Mouse (Mus musculus) intestine, embryonic 15.5 days (tissue): ENCODE data around the gene Btk. TPM values are rescaled to one million over a fixed set of nuclear protein-coding genes. Genes with fewer than 3 reads are reported as not detected.
A peak's percentile ranks its signal among the peaks of the same experiment; 100 is the strongest.

ENCODE experiments used
- ATAC-seq: fragments of 200-750 bp; cut with Nextera tagmentation; 2 replicates; pipeline ENCODE4 v1.8.0; 2017; ENCODE audit warnings: moderate TSS enrichment, moderate library complexity
- H3K27ac ChIP-seq: fragments of 300-500 bp; sonication (generic); 2 replicates; pipeline ENCODE4 v1.5.1; 2015; ENCODE audit warnings: mild to moderate bottlenecking, inconsistent platforms
- H3K27me3 ChIP-seq: fragments of 300-500 bp; sonication (generic); replicated peaks from 2 replicates; pipeline ENCODE4 v1.6.1; 2015; ENCODE audit warnings: inconsistent platforms
- H3K36me3 ChIP-seq: fragments of 300-500 bp; sonication (generic); 2 replicates; pipeline ENCODE4 v1.6.1; 2015; ENCODE audit warnings: inconsistent platforms
- H3K4me1 ChIP-seq: fragments of 300-500 bp; sonication (generic); replicated peaks from 2 replicates; pipeline ENCODE4 v1.6.1; 2015; ENCODE audit warnings: inconsistent platforms
- H3K4me2 ChIP-seq: fragments of 300-500 bp; sonication (generic); replicated peaks from 2 replicates; pipeline ENCODE4 v1.6.1; 2015; ENCODE audit warnings: mild to moderate bottlenecking, inconsistent platforms
- H3K4me3 ChIP-seq: fragments of 300-500 bp; sonication (generic); replicated peaks from 2 replicates; pipeline ENCODE4 v1.5.1; 2015; ENCODE audit warnings: inconsistent platforms
- H3K9ac ChIP-seq: fragments of 300-500 bp; sonication (generic); 2 replicates; pipeline ENCODE4 v1.6.1; 2015; ENCODE audit warnings: inconsistent platforms
- H3K9me3 ChIP-seq: fragments of 300-500 bp; sonication (generic); 2 replicates; pipeline ENCODE4 v1.6.1; 2016; ENCODE audit warnings: inconsistent platforms
- WGBS: fragments of 180-500 bp; shearing (Covaris S2); methylation state at CpG from one replicate; pipeline ENCODE4 v1.1.7; 2015; 5-methylcytosine and 5-hydroxymethylcytosine counted together
- polyA plus RNA-seq: library from polyadenylated mRNA; unstranded; fragments of >200 nt; fragmentation: Nextera tagmentation; extraction: Ambion mirVana; gene quantifications from 2 replicates; pipeline ENCODE4 v1.2.1, GENCODE M21; 2015

The Btk gene
- polyA plus RNA-seq: 1.5 and 1.6 TPM in 2 replicates

DNA sequence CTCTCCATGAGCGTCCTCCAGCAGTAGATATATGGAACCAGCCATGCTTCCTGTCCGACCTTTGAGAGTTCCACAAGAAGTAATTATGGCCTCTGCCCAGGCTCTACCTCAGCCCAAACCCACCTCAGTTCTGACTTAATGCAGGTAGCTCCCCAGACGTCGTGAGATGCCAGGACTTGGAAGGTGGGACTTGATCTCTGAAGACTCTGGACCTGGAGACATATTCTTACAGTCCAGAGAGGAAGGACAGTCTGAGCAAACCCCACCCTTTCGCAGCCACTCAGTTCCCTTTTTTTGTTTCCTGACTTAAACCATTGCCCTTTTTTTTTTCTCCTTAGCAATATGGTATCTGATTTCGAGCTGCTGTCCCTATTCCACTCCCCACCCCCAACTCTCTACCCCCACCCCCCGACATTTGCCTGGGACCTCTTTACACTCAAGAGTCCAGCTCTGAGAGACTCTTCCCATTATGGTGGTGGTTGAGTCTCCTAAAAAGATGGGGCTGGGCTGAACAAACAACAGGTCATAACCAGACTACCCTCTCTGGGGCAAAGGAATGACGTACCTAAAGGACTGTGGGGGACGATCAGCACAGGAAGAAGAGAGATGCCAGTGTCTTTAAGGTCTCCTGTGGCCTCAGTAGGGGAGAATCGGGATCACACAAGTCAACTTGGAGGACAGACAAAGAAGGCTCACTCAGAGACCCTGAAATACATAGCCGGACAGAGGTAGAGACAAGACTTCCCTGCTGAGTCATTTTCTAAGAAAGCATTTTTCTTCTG, at the start of gene Btk:
TSS of gene Btk (minus strand) at position 683 of the 782 bp plus-strand sequence.
- WGBS: 79% methylated on average over 11 of the region's 11 CpGs
- Histone ChIP-seq H3K27ac (no peak within 1 kb of the TSS), H3K4me2 (no peak within 1 kb of the TSS), H3K4me3 (no peak within 1 kb of the TSS), H3K36me3 (no peaks in the 10 kb centered on the region), H3K27me3 (no peaks in the 10 kb centered on the region), H3K9ac (no peak within 1 kb of the TSS), H3K9me3 (no peaks in the 10 kb centered on the region), H3K4me1 (no peaks in the 10 kb centered on the region)
- ATAC-seq: no peak

DNA sequence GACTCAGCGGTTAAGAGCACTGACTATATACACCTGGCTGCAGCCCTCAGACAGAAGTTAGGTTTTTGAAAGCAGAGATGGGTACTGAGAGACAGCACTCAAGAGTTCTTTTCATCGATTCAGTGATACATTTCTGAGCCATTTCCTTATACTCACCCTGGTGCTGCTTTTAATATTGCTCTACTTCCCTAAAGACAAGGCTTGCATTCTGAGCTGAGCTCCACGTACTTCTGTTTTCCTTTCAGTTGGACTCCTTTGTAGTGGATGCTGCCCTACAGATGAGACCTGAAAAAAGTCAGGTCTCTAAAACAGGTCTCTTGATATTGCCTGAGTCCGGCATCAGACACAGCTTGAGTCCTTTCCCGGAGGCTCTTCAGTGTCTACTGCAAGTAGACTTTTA, 49.3 kb upstream of the Btk start:
- H3K4me1 ChIP-seq: no peaks in the 10 kb centered on the region
- H3K9ac ChIP-seq: no peak overlapping the region
- no peaks in the 10 kb centered on the region for H3K36me3 ChIP-seq
- no peak overlapping the region for H3K4me2 ChIP-seq
- H3K9me3 ChIP-seq: no peaks in the 10 kb centered on the region
- H3K4me3 ChIP-seq: no peak overlapping the region
- 92% methylated on average over 5 of the region's 5 CpGs for WGBS
- no peaks in the 10 kb centered on the region for H3K27me3 ChIP-seq
- ATAC-seq: no peak
- no peak overlapping the region for H3K27ac ChIP-seq

DNA sequence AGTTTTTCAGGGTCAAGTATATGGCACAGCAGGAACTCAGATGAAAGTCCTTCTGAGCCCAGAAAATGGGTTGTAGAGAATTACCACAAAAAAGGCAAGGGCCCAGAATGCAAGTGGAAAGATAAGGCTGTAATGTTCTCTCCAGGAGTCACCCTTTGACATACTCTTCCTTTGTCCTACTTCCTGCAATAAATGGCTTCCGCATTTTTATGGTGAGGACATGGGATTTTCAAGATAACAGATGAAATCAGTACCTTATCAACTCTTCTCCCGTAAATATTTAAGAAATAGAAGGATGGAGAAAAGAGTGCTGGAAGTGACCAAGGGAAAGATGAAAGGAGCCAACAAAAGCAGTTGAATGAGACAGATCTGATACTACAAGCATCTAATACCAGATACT, 44.8 kb upstream of the Btk start:
- no peak overlapping the region for H3K9ac ChIP-seq
- H3K9me3 ChIP-seq: no peaks in the 10 kb centered on the region
- 72% methylated on average over 2 of the region's 2 CpGs for WGBS
- no peak overlapping the region for H3K4me2 ChIP-seq
- H3K27me3 ChIP-seq: no peaks in the 10 kb centered on the region
- H3K27ac ChIP-seq: no peak overlapping the region
- H3K4me1 ChIP-seq: no peaks in the 10 kb centered on the region
- H3K4me3 ChIP-seq: no peak overlapping the region
- H3K36me3 ChIP-seq: no peaks in the 10 kb centered on the region
- no peak for ATAC-seq

DNA sequence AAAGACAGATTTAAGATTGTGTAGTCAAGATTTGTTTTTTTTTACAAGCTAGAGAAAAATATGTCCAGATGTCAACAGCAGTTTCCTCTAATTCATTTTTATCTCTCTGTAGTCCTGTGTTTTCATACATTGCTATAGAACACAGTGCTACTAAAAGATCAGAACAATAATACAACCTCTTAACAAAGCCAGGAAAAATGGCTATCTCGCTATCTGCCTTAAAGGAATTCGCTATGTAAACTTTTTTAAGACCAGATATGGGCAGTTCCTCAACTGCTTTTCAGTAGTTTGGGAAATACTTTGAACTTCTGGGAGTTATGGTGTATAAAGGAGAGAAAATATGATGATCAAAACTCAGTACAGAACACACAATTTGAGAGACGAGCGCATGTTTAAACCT, 40.0 kb upstream of the Btk start:
- no peak for ATAC-seq
- Histone ChIP-seq H3K27ac (no peak overlapping the region), H3K36me3 (no peaks in the 10 kb centered on the region), H3K27me3 (no peaks in the 10 kb centered on the region), H3K9me3 (no peaks in the 10 kb centered on the region), H3K4me1 (no peaks in the 10 kb centered on the region), H3K4me2 (no peak overlapping the region), H3K9ac (no peak overlapping the region), H3K4me3 (no peak overlapping the region)
- WGBS: 67% methylated on average over 4 of the region's 4 CpGs

DNA sequence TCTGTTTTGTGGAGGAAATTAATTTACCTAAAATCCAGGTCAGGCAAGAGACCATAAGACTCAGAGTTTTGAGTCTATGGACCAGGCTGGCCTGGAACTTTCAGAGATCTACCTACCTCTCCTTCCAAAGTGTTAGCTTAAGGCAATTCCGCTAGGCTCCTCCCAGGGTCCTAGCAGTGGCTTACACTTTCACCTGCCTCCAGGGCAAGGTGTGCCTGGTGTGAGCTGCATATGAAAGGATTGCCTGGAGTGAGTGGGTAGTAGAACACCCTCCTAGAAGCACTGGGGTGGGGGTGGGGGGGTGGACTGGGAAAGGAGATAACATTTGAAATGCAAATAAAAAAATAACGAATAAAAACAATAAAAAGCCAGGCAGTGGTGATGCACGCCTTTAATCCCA, 38.3 kb upstream of the Btk start:
- no peak overlapping the region for H3K4me2 ChIP-seq
- H3K4me1 ChIP-seq: no peaks in the 10 kb centered on the region

DNA sequence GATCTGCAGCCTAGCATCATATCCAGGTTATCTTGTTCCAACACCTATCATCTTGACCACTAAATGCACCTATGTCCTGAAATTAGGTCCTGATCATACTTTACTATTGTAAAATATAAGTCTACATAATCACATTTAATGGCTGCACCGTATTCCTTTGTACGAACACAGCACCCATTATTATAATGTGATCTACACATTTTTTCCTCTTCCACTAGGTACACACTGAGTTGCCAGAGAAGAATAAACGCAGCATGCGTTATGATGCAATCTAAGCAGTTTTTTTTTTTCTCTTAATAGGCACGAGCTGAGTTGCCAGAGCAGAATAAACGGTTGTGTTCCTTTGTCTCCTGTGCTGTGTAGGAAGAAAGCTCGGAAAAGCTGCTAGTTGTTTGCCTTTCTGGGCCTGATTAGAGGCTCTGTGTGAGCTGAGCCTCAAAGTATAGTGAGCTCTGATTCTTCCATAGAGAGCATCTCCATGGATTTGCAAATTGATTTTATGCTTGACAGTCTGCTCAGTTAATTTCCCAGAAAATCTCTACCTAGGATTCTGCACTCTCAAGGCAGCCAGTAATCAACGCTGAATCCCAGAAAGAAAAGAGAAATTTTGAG, 37.0 kb upstream of the Btk start:
- Histone ChIP-seq H3K27ac (no peak overlapping the region), H3K4me2 (no peak overlapping the region), H3K9me3 (no peaks in the 10 kb centered on the region), H3K27me3 (0 out of 2 replicates have a peak, but pooled peaks cover 3% of the 10 kb centered on the region), H3K36me3 (no peaks in the 10 kb centered on the region), H3K9ac (no peak overlapping the region), H3K4me1 (no peaks in the 10 kb centered on the region), H3K4me3 (no peak overlapping the region)
- no peak for ATAC-seq
- 57% methylated on average over 8 of the region's 8 CpGs for WGBS

More for the DNA sequence above, 38.3 kb upstream of the Btk start:
- 86% methylated on average over 3 of the region's 3 CpGs for WGBS
- Histone ChIP-seq H3K36me3 (no peaks in the 10 kb centered on the region), H3K4me3 (no peak overlapping the region), H3K27ac (no peak overlapping the region), H3K9me3 (no peaks in the 10 kb centered on the region), H3K27me3 (0 out of 2 replicates have a peak, but pooled peaks cover 3% of the 10 kb centered on the region), H3K9ac (no peak overlapping the region)
- ATAC-seq: no peak

DNA sequence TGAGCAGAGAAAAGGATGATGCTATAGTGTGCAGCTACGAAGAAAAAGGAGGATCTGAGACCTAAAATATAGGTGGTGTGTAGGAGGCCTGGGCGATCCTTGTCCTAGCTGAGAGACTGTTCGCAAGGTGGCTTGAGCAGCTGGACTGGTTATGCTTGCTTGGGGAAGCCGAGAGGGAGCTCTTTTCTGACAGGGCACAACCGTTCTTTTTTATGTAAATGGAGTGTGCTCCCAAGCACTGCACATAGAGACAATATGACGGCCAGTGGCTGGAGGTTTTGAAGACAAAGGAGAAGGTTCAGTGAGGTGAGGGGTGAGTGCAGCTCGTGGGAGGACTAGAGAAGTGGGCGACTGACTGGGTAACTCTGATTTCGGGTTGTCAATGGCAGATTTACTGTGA, 36.3 kb upstream of the Btk start:
- ATAC-seq: no peak
- H3K9ac ChIP-seq: no peak overlapping the region
- no peaks in the 10 kb centered on the region for H3K36me3 ChIP-seq
- no peak overlapping the region for H3K4me3 ChIP-seq
- H3K9me3 ChIP-seq: no peaks in the 10 kb centered on the region
- no peaks in the 10 kb centered on the region for H3K4me1 ChIP-seq
- no peak overlapping the region for H3K27ac ChIP-seq
- 0 out of 2 replicates have a peak, but pooled peaks cover 3% of the 10 kb centered on the region for H3K27me3 ChIP-seq
- H3K4me2 ChIP-seq: no peak overlapping the region
- 61% methylated on average over 9 of the region's 9 CpGs for WGBS

DNA sequence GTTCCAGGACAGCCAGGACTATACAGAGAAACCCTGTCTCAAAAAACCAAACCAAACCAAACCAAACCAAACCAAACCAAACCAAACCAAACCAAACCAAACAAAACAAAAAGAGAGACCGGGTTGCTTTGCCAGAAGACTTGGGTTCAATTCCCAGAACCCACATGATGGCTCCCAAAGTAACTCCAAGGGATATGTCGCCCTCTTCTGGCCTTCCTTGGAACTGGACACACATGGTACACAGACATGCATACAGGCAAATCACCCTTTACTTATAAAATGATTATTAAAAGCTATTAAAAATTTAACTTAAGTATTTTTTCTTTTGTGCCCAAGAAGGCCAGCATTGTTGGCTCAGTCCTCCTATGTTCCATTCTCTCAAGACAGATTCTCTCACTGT, 30.9 kb upstream of the Btk start:
- Histone ChIP-seq H3K27ac (no peak overlapping the region), H3K4me1 (no peaks in the 10 kb centered on the region), H3K36me3 (no peaks in the 10 kb centered on the region), H3K9me3 (no peaks in the 10 kb centered on the region), H3K4me2 (no peak overlapping the region), H3K27me3 (0 out of 2 replicates have a peak, but pooled peaks cover 3% of the 10 kb centered on the region), H3K9ac (no peak overlapping the region), H3K4me3 (no peak overlapping the region)
- ATAC-seq: no peak
- 61% methylated on average over 2 of the region's 2 CpGs for WGBS

DNA sequence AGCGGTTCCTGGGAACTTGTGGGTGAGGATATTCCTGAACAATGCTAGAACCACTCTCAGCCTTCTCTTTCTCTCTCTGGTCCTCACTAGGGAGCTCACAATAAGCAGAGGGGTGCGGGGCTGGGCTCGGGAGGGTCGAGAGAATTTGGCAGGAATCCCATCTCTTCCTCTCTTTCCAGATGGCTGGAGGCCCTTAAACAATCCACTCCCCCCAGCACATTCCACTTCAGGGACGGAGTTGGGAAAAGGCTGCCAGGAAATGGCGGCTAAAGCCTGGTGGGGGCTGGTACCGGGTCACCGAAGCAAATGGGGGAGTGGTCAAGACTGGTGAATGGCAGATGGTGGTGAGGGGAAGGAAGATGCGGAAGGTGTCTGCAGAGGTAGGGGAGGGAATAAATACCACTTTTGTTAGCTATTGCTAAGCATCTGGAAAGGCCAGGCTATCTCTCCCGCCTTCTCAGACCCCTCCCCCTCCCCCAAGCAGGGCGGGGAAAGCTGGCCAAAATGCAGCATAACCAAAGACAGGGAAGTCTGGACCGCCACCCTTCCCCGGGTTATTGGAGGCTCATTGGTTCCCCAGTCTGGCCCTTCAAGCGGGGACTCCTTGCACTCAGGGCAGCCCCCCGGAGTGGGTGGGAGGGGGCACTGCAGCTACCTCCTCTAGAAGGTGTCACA, 29.1 kb upstream of the Btk start:
- no peaks in the 10 kb centered on the region for H3K36me3 ChIP-seq
- peak overlapping the region; percentile 54 for H3K4me2 ChIP-seq
- H3K27ac ChIP-seq: peak overlapping the region; percentile 77
- H3K4me1 ChIP-seq: no peaks in the 10 kb centered on the region
- WGBS: 21% methylated on average over 15 of the region's 15 CpGs
- H3K9ac ChIP-seq: no peak overlapping the region
- no peaks in the 10 kb centered on the region for H3K9me3 ChIP-seq
- H3K4me3 ChIP-seq: peak overlapping the region; percentile 25
- H3K27me3 ChIP-seq: no peaks in the 10 kb centered on the region
- peak; percentile 91 for ATAC-seq

DNA sequence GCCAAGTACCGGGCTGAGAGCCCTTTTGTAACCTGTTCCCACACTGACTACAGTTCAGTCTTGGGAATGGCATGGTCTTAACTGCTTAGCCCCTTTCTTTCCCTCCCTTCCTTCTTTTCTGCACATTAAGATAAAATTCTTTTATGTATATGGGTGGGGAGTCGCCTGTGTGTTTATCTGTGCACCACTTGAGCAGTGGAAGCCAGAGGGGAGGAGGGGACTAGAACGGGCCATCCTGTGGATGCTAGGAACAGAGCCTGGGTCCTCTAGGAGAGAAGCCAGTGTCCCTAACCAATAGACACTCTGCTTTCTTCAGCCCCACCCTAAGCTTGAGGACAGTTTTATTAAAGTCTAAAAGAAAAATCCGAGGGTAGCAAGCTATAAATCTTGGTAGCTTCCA, 27.6 kb upstream of the Btk start:
- Histone ChIP-seq H3K4me3 (no peak overlapping the region), H3K27ac (no peak overlapping the region), H3K4me2 (no peak overlapping the region), H3K9ac (no peak overlapping the region), H3K9me3 (no peaks in the 10 kb centered on the region), H3K4me1 (no peaks in the 10 kb centered on the region), H3K27me3 (no peaks in the 10 kb centered on the region), H3K36me3 (no peaks in the 10 kb centered on the region)
- WGBS: 72% methylated on average over 4 of the region's 4 CpGs
- no peak for ATAC-seq

DNA sequence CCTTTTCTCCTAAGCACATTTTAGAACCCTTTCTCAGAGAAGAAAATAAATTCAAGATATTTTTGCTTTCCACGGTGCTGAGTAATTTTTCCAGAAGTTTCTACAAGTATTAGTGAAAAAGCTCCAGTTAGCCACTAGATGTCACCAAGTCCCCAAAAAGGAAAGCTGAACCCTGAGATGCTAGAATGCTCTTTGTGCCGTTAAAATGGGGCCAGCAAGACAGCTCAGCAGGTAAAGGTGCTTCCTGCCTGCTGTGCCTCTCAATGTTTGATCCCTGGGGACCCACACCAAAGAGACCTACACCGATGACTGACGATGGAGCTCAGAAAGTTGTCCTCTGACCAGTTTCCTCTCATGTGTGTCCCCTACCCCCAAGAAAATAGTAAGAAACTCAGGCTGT, 26.1 kb upstream of the Btk start:
- Histone ChIP-seq H3K27ac (no peak overlapping the region), H3K36me3 (no peaks in the 10 kb centered on the region), H3K9me3 (no peaks in the 10 kb centered on the region), H3K9ac (no peak overlapping the region), H3K4me3 (no peak overlapping the region), H3K4me1 (no peaks in the 10 kb centered on the region), H3K27me3 (no peaks in the 10 kb centered on the region), H3K4me2 (no peak overlapping the region)
- WGBS: 36% methylated on average over 4 of the region's 4 CpGs
- no peak for ATAC-seq

DNA sequence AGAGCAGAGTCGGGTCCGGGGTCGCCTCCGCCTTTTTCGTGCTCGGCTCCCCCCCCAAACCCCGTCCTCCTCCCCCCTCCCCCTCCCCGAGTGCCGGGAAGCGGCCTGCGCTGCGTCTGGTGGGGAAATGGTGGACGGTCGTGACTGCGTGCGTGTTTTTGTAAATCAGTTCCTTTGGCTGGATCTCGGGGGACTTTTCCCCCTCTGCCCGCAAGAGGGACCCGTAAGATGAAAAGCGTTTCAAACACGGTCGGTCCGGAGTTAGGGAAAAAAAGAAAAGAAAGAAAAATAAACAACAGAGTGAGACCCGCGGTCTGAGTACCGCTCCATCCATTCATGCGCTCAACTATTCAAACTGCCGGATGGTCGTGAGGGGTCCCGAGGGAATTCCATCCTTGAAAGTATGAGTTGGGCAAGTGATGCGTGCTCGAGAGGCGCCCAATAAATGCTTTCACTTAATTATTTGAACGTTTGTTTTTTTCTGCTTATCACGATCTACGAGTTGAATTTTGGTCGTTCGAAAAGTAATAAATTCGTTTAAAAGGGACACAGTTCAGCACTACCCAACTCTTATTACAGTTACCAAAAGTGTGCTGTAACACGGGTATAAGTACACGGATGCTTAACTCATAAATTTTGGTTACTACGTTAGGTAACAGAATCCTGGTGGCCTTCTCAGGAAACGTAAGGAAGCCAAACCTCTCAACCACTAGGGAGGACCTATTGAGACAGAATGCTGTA, 18.2 kb upstream of the Btk start:
- no peaks in the 10 kb centered on the region for H3K9me3 ChIP-seq
- WGBS: 24% methylated on average over 39 of the region's 43 CpGs
- no peaks in the 10 kb centered on the region for H3K36me3 ChIP-seq
- peak; percentile 87 for ATAC-seq
- H3K27ac ChIP-seq: peak overlapping the region; percentile 84
- H3K4me2 ChIP-seq: peak overlapping the region; percentile 49
- no peaks in the 10 kb centered on the region for H3K27me3 ChIP-seq
- H3K9ac ChIP-seq: peak overlapping the region; percentile 51
- peak overlapping the region; percentile 46 for H3K4me3 ChIP-seq
- no peaks in the 10 kb centered on the region for H3K4me1 ChIP-seq
